Mouse (Mus musculus) stomach, postnatal 0 days (tissue): ENCODE data around the gene Fam161b. TPM values are rescaled to one million over a fixed set of nuclear protein-coding genes. Genes with fewer than 3 reads are reported as not detected.
A peak's percentile ranks its signal among the peaks of the same experiment; 100 is the strongest.

Experiments used
- ATAC-seq: fragments of 200-750 bp; cut with Nextera tagmentation; 2 replicates; pipeline ENCODE4 v1.8.0; 2017; ENCODE audit not compliant: low FRiP score, low TSS enrichment
- DNase-seq: peaks from one replicate; pipeline ENCODE4 v3.0.0-alpha.2; 2016; ENCODE audit warnings: low spot score
- H3K27ac ChIP-seq: fragments of 300-500 bp; sonication (generic); replicated peaks from 2 replicates; pipeline ENCODE4 v1.5.1; 2014; ENCODE audit warnings: mild to moderate bottlenecking, control low read depth
- H3K27me3 ChIP-seq: fragments of 300-500 bp; sonication (generic); 2 replicates; pipeline ENCODE4 v1.6.1; 2014; ENCODE audit warnings: low read length; ENCODE audit not compliant: control insufficient read depth, insufficient read depth
- H3K36me3 ChIP-seq: fragments of 300-500 bp; sonication (generic); 2 replicates; pipeline ENCODE4 v1.6.1; 2014; ENCODE audit warnings: low read length, mixed read lengths; ENCODE audit not compliant: control insufficient read depth, insufficient read depth
- H3K4me1 ChIP-seq: fragments of 300-500 bp; sonication (generic); replicated peaks from 2 replicates; pipeline ENCODE4 v1.6.1; 2014; ENCODE audit warnings: antibody characterized with exemption; ENCODE audit not compliant: control insufficient read depth, insufficient read depth
- H3K4me2 ChIP-seq: fragments of 300-500 bp; sonication (generic); replicated peaks from 2 replicates; pipeline ENCODE4 v1.6.1; 2014; ENCODE audit warnings: low read depth, mild to moderate bottlenecking, control low read depth, moderate library complexity
- H3K4me3 ChIP-seq: fragments of 300-500 bp; sonication (generic); 2 replicates; pipeline ENCODE4 v1.5.1; 2014; ENCODE audit warnings: low read depth, low read length, control low read depth
- H3K9ac ChIP-seq: fragments of 300-500 bp; sonication (generic); 2 replicates; pipeline ENCODE4 v1.6.1; 2014; ENCODE audit warnings: mild to moderate bottlenecking, low read length, control low read depth, mixed read lengths
- H3K9me3 ChIP-seq: fragments of 300-500 bp; sonication (generic); 2 replicates; pipeline ENCODE4 v1.6.1; 2016; ENCODE audit warnings: low read length; ENCODE audit not compliant: control insufficient read depth
- CTCF ChIP-seq: IDR thresholded peaks from 2 replicates; pipeline ENCODE4 v1.5.1; 2016; ENCODE audit warnings: antibody characterized with exemption, low read depth, mild to moderate bottlenecking, moderate library complexity
- EP300 ChIP-seq: optimal IDR thresholded peaks from 2 replicates; pipeline ENCODE3; 2016; ENCODE audit warnings: antibody characterized with exemption
- WGBS: fragments of 180-500 bp; shearing (Covaris S2); extraction: QIAGEN DNeasy Blood & Tissue Kit; methylation state at CpG from one replicate; pipeline ENCODE4 v1.1.7; 2014; 5-methylcytosine and 5-hydroxymethylcytosine counted together
- polyA plus RNA-seq: library from polyadenylated mRNA; unstranded; fragments of >200 nt; fragmentation: Nextera tagmentation; extraction: Ambion mirVana; gene quantifications from 2 replicates; pipeline ENCODE4 v1.2.1, GENCODE M21; 2015

The Fam161b gene
- polyA plus RNA-seq, 1 experiment from 2014 or later: 0.72 TPM

DNA sequence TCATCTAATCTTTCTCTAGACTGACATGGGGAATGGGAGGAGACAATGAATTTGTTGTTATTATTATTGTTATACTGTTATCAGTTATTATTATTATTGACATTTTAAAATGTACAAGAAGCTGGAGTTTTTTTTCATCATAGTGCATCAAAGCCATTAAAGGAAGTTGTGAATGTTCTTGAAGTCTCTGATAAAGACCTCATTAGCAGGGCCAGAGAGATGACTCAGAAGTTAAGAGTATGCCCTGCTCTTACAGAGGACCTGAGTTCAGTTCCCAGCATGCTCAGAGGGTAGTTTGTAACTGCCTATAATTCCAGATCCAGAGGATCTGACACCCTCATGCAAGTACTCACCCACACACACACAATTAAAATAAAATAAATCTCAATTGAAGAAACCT, 36.1 kb upstream of the Fam161b start:
- Histone ChIP-seq H3K27ac (no peak overlapping the region), H3K4me3 (no peak overlapping the region), H3K4me2 (no peak overlapping the region), H3K36me3 (no peaks in the 10 kb centered on the region), H3K9ac (no peak overlapping the region), H3K9me3 (no peaks in the 10 kb centered on the region), H3K27me3 (no peaks in the 10 kb centered on the region), H3K4me1 (no peaks in the 10 kb centered on the region)
- DNase-seq (no peak), ATAC-seq (no peak)
- TF ChIP-seq EP300: no peak
- no peak for TF ChIP-seq CTCF

DNA sequence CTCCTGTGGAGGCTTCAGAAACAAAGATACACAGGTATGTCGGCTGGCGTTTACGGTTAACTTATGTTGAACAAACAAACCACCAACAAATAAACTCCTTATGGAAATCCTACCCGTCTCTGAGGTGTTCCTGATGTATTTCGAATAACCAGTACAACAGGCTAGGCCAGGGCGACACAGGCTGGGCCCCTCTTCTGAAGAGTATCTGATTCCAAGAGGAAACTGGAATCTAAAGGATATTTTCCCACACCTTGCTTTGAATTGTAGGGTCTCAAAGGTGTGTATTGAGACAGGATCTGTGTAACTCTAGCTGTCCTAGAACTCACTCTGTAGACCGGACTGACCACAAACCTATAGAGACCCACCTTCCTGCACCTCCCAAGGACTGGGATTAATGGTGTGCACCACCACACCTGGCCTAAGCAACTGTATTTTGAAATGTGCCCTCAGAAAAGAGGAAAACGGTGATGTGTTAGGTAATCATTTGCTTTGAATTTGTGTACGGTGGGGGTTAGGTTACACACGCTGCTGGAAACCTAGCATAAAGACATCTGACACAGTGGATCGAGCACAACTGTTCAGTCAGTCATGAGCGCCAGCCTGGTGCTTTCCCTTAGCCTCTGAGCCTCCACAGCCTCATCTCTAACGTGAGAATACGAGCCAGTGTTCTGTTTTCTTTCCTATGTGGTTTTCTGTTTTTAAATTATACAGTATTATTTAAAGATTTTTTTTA, 35.5 kb upstream of the Fam161b start:
- no peaks in the 10 kb centered on the region for H3K27me3 ChIP-seq
- H3K9ac ChIP-seq: no peak overlapping the region
- no peak for TF ChIP-seq CTCF
- peak; percentile 28 for TF ChIP-seq EP300
- ATAC-seq (no peak), DNase-seq (no peak)
- no peak overlapping the region for H3K4me2 ChIP-seq
- H3K27ac ChIP-seq: 0 out of 2 replicates have a peak overlapping the region, but pooled peaks have one; percentile 35
- H3K9me3 ChIP-seq: no peaks in the 10 kb centered on the region
- WGBS: 71% methylated on average over 14 of the region's 14 CpGs
- no peaks in the 10 kb centered on the region for H3K4me1 ChIP-seq
- no peaks in the 10 kb centered on the region for H3K36me3 ChIP-seq
- H3K4me3 ChIP-seq: no peak overlapping the region

GRCm38 (mm10) chr12:84393847-84394246, 32.2 kb upstream of the Fam161b start:
- DNase-seq (no peak), ATAC-seq (no peak)
- H3K4me1 ChIP-seq: no peaks in the 10 kb centered on the region
- H3K27ac ChIP-seq: no peak overlapping the region
- TF ChIP-seq CTCF (no peak), EP300 (no peak)
- H3K9me3 ChIP-seq: no peaks in the 10 kb centered on the region
- H3K9ac ChIP-seq: no peak overlapping the region
- no peak overlapping the region for H3K4me3 ChIP-seq
- 74% methylated on average over 5 of the region's 5 CpGs for WGBS
- no peaks in the 10 kb centered on the region for H3K36me3 ChIP-seq
- no peaks in the 10 kb centered on the region for H3K27me3 ChIP-seq
- H3K4me2 ChIP-seq: no peak overlapping the region

DNA sequence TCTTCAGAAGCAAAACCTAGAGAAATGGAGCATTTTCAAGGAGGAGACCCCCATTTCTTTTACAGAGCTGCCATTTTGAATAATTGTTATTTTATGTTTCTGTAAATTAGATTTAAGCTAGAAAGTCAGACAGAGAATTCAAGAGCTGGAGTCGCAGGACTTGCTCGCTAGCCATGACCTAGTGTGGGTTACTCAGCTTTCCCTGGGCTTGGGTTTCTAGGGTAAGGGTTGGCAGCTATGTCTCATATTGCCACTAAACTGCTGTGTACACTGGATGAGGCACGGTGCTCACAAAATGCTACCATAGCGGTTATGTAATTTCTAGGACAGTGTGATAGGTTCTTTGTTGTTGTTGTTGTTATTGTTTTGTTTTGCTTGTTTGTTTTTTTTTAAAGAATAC, 31.0 kb upstream of the Fam161b start:
- ATAC-seq (no peak), DNase-seq (no peak)

GRCm38 (mm10) chr12:84390336-84390735, 28.7 kb upstream of the Fam161b start:
- no peaks in the 10 kb centered on the region; the same call in 1 of the 2 replicates for H3K4me1 ChIP-seq
- no peaks in the 10 kb centered on the region for H3K27me3 ChIP-seq
- no peaks in the 10 kb centered on the region for H3K9me3 ChIP-seq
- no peak overlapping the region for H3K4me2 ChIP-seq
- ATAC-seq: no peak
- H3K9ac ChIP-seq: no peak overlapping the region
- H3K36me3 ChIP-seq: no peaks in the 10 kb centered on the region
- DNase-seq: no peak
- TF ChIP-seq CTCF (no peak), EP300 (no peak)
- no peak overlapping the region for H3K4me3 ChIP-seq
- 71% methylated on average over 6 of the region's 6 CpGs for WGBS
- no peak overlapping the region for H3K27ac ChIP-seq

More for the DNA sequence above, 31.0 kb upstream of the Fam161b start:
- H3K4me3 ChIP-seq: no peak overlapping the region
- H3K36me3 ChIP-seq: no peaks in the 10 kb centered on the region
- no peaks in the 10 kb centered on the region for H3K27me3 ChIP-seq
- no peak overlapping the region for H3K4me2 ChIP-seq
- no peak overlapping the region for H3K27ac ChIP-seq
- H3K9ac ChIP-seq: no peak overlapping the region
- no peaks in the 10 kb centered on the region for H3K9me3 ChIP-seq
- 94% methylated on average over 4 of the region's 4 CpGs for WGBS
- H3K4me1 ChIP-seq: no peaks in the 10 kb centered on the region
- TF ChIP-seq EP300 (no peak), CTCF (no peak)

DNA sequence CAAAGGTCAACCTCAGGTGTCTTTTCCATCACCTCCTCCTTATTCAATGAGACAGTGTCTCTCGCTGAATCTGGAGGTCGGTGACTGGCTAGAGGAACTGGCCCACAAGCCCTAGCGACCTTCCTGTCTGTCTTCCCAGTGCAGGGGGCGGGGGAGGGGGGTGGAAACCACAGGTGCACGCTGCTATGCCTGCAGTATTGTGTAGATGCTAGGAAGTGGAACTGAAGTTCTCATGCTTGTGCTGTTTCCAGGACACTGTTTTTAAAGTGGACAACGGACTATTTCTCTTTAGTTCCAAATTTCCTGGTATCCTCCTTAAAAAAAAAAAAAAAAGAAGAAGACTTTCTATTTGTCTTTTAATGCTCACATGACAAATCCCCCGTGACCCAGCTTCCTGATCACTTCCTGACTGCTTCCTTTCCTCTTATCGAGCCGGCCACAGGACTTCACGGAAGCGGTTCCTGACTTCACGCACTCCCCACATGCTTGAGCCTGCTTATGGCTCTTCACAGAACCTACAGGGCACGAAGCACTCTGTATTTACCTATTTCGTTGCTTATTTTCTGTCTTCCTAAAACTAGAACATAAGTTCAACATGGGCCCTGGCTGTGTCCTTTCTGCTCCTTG, 27.3 kb upstream of the Fam161b start:
- DNase-seq (no peak), ATAC-seq (no peak)
- no peaks in the 10 kb centered on the region for H3K36me3 ChIP-seq
- no peak overlapping the region for H3K27ac ChIP-seq
- WGBS: 66% methylated on average over 14 of the region's 14 CpGs
- no peak overlapping the region for H3K4me2 ChIP-seq
- H3K27me3 ChIP-seq: no peaks in the 10 kb centered on the region
- H3K9ac ChIP-seq: no peak overlapping the region
- TF ChIP-seq CTCF (no peak), EP300 (no peak)
- H3K4me1 ChIP-seq: no peaks in the 10 kb centered on the region; the same call in 1 of the 2 replicates
- H3K4me3 ChIP-seq: no peak overlapping the region
- H3K9me3 ChIP-seq: no peaks in the 10 kb centered on the region
